Mouse (Mus musculus) liver, embryonic 14.5 days (tissue): ENCODE measurements around the gene Uba3. TPM values are rescaled to one million over a fixed set of nuclear protein-coding genes. Genes with fewer than 3 reads are reported as not detected.
A peak's percentile ranks its signal among the peaks of the same experiment; 100 is the strongest.

Source experiments
- ATAC-seq: fragments of 200-750 bp; cut with Nextera tagmentation; 2 replicates; pipeline ENCODE4 v1.8.0; 2017; ENCODE audit warnings: moderate number of reproducible peaks, mild to moderate bottlenecking, moderate library complexity; ENCODE audit not compliant: insufficient read depth
- DNase-seq, 3 experiments: peaks; one replicate each; pipeline ENCODE4 v3.0.0-alpha.2; 2012 to 2013; ENCODE audit warnings: low read depth in 3 of 3, low spot score in 3 of 3
- H3K27ac ChIP-seq: fragments of 300-500 bp; sonication (generic); 2 replicates; pipeline ENCODE4 v1.5.1; 2014; ENCODE audit warnings: moderate library complexity, mild to moderate bottlenecking, control low read depth, inconsistent platforms
- H3K27me3 ChIP-seq: fragments of 300-500 bp; sonication (generic); 2 replicates; pipeline ENCODE4 v1.6.1; 2014; ENCODE audit warnings: mild to moderate bottlenecking, low read length, moderate library complexity; ENCODE audit not compliant: control insufficient read depth, insufficient read depth
- H3K36me3 ChIP-seq: fragments of 300-500 bp; sonication (generic); replicated peaks from 2 replicates; pipeline ENCODE4 v1.6.1; 2014; ENCODE audit warnings: low read depth; ENCODE audit not compliant: control insufficient read depth, insufficient read depth
- H3K4me1 ChIP-seq, 2 experiments: fragments of 200-500 bp in 1 of 2; fragments of 300-500 bp in 1 of 2; sonication (generic) in 1 of 2; replicated peaks; 2 replicates each; pipeline ENCODE4 v1.6.1; 2012 to 2014; ENCODE audit warnings: antibody characterized with exemption in 1 of 2, inconsistent platforms in 1 of 2, low read length in 1 of 2; ENCODE audit not compliant: control insufficient read depth in 2 of 2, insufficient read depth in 2 of 2
- H3K4me2 ChIP-seq: fragments of 300-500 bp; sonication (generic); 2 replicates; pipeline ENCODE4 v1.6.1; 2014; ENCODE audit warnings: low read depth, mild to moderate bottlenecking, control low read depth, moderate library complexity
- H3K4me3 ChIP-seq, 2 experiments: fragments of 200-500 bp in 1 of 2; fragments of 300-500 bp in 1 of 2; sonication (generic) in 1 of 2; 2 replicates each; pipeline ENCODE4 v1.5.1; 2012 to 2014; ENCODE audit warnings: low read depth in 2 of 2, low read length in 2 of 2, mild to moderate bottlenecking in 2 of 2, control low read depth in 1 of 2, inconsistent platforms in 1 of 2, moderate library complexity in 1 of 2; ENCODE audit not compliant: insufficient read depth in 1 of 2
- H3K9ac ChIP-seq: fragments of 300-500 bp; sonication (generic); replicated peaks from 2 replicates; pipeline ENCODE4 v1.6.1; 2014; ENCODE audit warnings: mild to moderate bottlenecking, control low read depth, moderate library complexity
- H3K9me3 ChIP-seq: fragments of 300-500 bp; sonication (generic); 2 replicates; pipeline ENCODE4 v1.6.1; 2016; ENCODE audit warnings: low read length, mixed read lengths; ENCODE audit not compliant: control insufficient read depth
- CTCF ChIP-seq: IDR thresholded peaks from 2 replicates; pipeline ENCODE4 v1.5.1; 2016; ENCODE audit warnings: antibody characterized with exemption, low read depth, control low read depth
- EP300 ChIP-seq: IDR thresholded peaks from 2 replicates; pipeline ENCODE4 v1.6.1; 2016; ENCODE audit warnings: antibody characterized with exemption, low read depth
- WGBS: fragments of 180-500 bp; shearing (Covaris S2); extraction: QIAGEN DNeasy Blood & Tissue Kit; methylation state at CpG from one replicate; pipeline ENCODE4 v1.1.7; 2014; ENCODE audit not compliant: insufficient replicate concordance; 5-methylcytosine and 5-hydroxymethylcytosine counted together
- polyA plus RNA-seq, 2 experiments: library from polyadenylated mRNA; depleted of rRNA in 1 of 2; stranded (reverse) in 1 of 2; unstranded in 1 of 2; fragments of >200 nt; fragmentation: Nextera tagmentation in 1 of 2; extraction: Ambion mirVana in 1 of 2; gene quantifications; 2 replicates each; pipeline versions ENCODE4 v1.2.1 to v1.2.3; 2012 to 2014

Uba3 gene
- polyA plus RNA-seq, 2 experiments = 22.3 to 24.9 TPM

GRCm38 (mm10) chr6:97179367-97179828, 26.0 kb downstream of the Uba3 start:
- 10% methylated on average over 11 of the region's 11 CpGs for WGBS

GRCm38 (mm10) chr6:97178491-97179366, 26.7 kb downstream of the Uba3 start, which contains the start of gene Tmf1:
TSS of gene Tmf1 (minus strand) at chr6:97179122.
- Histone ChIP-seq H3K4me3 (peak within 1 kb of the TSS; percentile 94), H3K27ac (peak within 1 kb of the TSS; percentile 84), H3K36me3 (peaks cover 11% of the 10 kb centered on the region), H3K4me2 (peak within 1 kb of the TSS; percentile 92), H3K27me3 (no peaks in the 10 kb centered on the region), H3K4me1 (peaks cover 9 to 17% of the 10 kb centered on the region in 2 experiments), H3K9ac (peak within 1 kb of the TSS; percentile 99), H3K9me3 (no peaks in the 10 kb centered on the region)
- ATAC-seq = peak; percentile 98
- peak; percentile 89 to 90 (median 90) for DNase-seq
- WGBS = under 1% methylated on average over 70 of the region's 80 CpGs
- TF ChIP-seq CTCF (0 out of 2 replicates have a peak, but pooled peaks have one; percentile 2), EP300 (no peak)

More at GRCm38 (mm10) chr6:97179367-97179828, 26.0 kb downstream of the Uba3 start:
- H3K4me1 ChIP-seq = peaks cover 9 to 17% of the 10 kb centered on the region in 2 experiments
- no peaks in the 10 kb centered on the region for H3K27me3 ChIP-seq
- no peaks in the 10 kb centered on the region for H3K9me3 ChIP-seq
- ATAC-seq = peak; percentile 66
- H3K36me3 ChIP-seq = peaks cover 12% of the 10 kb centered on the region
- TF ChIP-seq CTCF = no peak
- peak overlapping the region; percentile 99 for H3K9ac ChIP-seq
- H3K27ac ChIP-seq = peak overlapping the region; percentile 84
- H3K4me2 ChIP-seq = peak overlapping the region; percentile 92
- DNase-seq = peak; percentile 33 to 53 (median 44)
- peak overlapping the region; percentile 69 to 94 for H3K4me3 ChIP-seq

- peaks cover 9 to 12% of the 10 kb centered on the region in 2 experiments for H3K4me1 ChIP-seq
- no peaks in the 10 kb centered on the region for H3K9me3 ChIP-seq
- no peak overlapping the region for H3K4me3 ChIP-seq
- WGBS = 43% methylated on average over 11 of the region's 11 CpGs
- TF ChIP-seq EP300 = no peak
- no peak for TF ChIP-seq CTCF
- H3K4me2 ChIP-seq = peak overlapping the region; percentile 18; the same call in 1 of the 2 replicates
- ATAC-seq (no peak), DNase-seq (no peak)
- H3K27ac ChIP-seq = no peak overlapping the region
- H3K9ac ChIP-seq = no peak overlapping the region
- H3K27me3 ChIP-seq = no peaks in the 10 kb centered on the region
- peaks cover 23% of the 10 kb centered on the region for H3K36me3 ChIP-seq
Measured at GRCm38 (mm10) chr6:97175716-97176115, 29.7 kb downstream of the Uba3 start.

- Histone ChIP-seq H3K27me3 (no peaks in the 10 kb centered on the region), H3K9me3 (no peaks in the 10 kb centered on the region), H3K36me3 (no peaks in the 10 kb centered on the region; the same call in 1 of the 2 replicates), H3K9ac (no peak overlapping the region), H3K4me3 (no peak overlapping the region), H3K4me1 (peaks cover 0 to 4% of the 10 kb centered on the region in 2 experiments; a peak in 2 of 4 replicates), H3K4me2 (no peak overlapping the region), H3K27ac (no peak overlapping the region)
- TF ChIP-seq EP300 (no peak), CTCF (peak; percentile 36; the same call in 1 of the 2 replicates)
- ATAC-seq (no peak), DNase-seq (no peak)
- WGBS = 77% methylated on average over 6 of the region's 6 CpGs
Measured at GRCm38 (mm10) chr6:97150156-97150555, 55.3 kb downstream of the Uba3 start.

GRCm38 (mm10) chr6:97149721-97150120, 55.7 kb downstream of the Uba3 start:
- no peak overlapping the region for H3K4me3 ChIP-seq
- WGBS = 52% methylated on average over 2 of the region's 2 CpGs
- peaks cover 0 to 4% of the 10 kb centered on the region in 2 experiments; a peak in 2 of 4 replicates for H3K4me1 ChIP-seq
- ATAC-seq (no peak), DNase-seq (no peak)
- H3K27ac ChIP-seq = no peak overlapping the region
- H3K4me2 ChIP-seq = no peak overlapping the region
- TF ChIP-seq CTCF = no peak
- no peak for TF ChIP-seq EP300
- no peaks in the 10 kb centered on the region for H3K27me3 ChIP-seq
- H3K36me3 ChIP-seq = no peaks in the 10 kb centered on the region; the same call in 1 of the 2 replicates
- no peaks in the 10 kb centered on the region for H3K9me3 ChIP-seq
- no peak overlapping the region for H3K9ac ChIP-seq
